Mouse (Mus musculus) erythroid progenitor cell, adult 5-6 weeks (primary cell): ENCODE results near the gene Olfr1014. TPM values are rescaled to one million over a fixed set of nuclear protein-coding genes. Genes with fewer than 3 reads are reported as not detected.

ENCODE experiments used
- ATAC-seq: replicated peaks from 2 replicates; pipeline ENCODE4 v1.8.0; 2016; ENCODE audit warnings: moderate number of reproducible peaks, mild to moderate bottlenecking, moderate TSS enrichment, inconsistent platforms; ENCODE audit not compliant: poor library complexity, low FRiP score, severe bottlenecking
- total RNA-seq, 2 experiments: library from RNA; stranded (forward) in 1 of 2; stranded (reverse) in 1 of 2; fragments of 150-400 nt in 1 of 2; fragments of 186-747, 209-891 nt in 1 of 2; gene quantifications; 2 replicates each; pipeline versions ENCODE4 v1.2.3 to v1.2.4; 2015 to 2017; ENCODE audit warnings: low replicate concordance in 2 of 2

The Olfr1014 gene
- total RNA-seq (2015; ENCODE audit: low replicate concordance) (not detected in 2 replicates), total RNA-seq (2017; ENCODE audit: low replicate concordance) (not detected in 2 replicates)

DNA sequence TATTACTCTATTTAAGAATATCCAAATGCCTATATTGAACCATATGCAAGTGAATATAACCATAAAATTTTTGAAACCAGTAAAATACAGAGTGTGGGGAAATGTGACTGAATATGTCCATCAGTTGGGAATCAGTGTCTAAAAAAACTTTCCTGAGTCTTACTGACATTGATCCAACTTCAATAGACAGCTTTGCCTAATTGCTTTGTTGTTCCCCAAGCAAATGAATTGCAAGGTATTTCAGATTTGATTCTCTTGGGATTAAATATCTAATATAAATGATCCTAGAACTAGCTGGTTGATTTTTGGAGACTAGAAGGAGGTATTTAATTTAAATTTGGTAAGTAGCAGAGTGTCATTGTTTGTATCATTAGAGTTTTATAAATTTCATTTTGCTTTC is at the start of gene Olfr1014:
TSS of gene Olfr1014 (plus strand) at position 301 of the 400 bp plus-strand sequence.
- no peak for ATAC-seq

DNA sequence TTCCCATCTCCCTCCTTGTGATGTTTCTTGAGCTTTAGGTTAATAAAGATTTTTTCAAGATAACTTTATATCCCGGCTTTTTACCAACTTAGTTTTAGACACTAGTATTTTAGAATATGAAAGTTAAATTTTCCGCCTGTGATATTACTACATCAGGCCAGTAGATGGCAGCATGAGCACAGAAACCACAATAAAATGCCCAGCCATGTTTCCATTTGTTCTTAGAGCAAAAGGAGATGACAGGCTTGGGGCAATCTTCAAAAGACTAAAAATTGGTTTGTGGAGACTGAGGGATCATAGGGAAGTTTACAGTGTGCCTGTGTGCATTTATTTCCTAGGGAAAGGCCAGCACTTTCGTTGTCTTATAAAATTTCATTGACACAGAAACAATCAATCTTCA is 46.7 kb upstream of the Olfr1014 start:
- ATAC-seq: no peak

DNA sequence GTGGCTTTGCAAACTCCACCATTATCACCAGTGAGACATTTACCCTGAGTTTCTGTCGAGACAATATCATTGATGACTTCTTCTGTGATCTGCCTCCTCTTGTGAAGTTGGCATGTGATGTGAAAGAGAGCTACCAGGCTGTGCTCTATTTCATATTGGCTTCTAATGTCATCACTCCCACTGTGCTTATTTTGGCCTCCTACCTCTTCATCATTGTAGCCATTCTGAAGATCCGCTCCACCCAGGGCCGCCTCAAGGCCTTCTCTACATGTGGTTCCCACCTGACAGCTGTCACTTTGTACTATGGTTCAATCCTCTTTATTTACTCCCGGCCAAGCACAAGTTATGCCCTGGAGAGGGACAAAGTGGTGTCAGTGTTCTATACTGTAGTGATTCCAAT is 18.7 kb upstream of the Olfr1014 start:
- no peak for ATAC-seq

DNA sequence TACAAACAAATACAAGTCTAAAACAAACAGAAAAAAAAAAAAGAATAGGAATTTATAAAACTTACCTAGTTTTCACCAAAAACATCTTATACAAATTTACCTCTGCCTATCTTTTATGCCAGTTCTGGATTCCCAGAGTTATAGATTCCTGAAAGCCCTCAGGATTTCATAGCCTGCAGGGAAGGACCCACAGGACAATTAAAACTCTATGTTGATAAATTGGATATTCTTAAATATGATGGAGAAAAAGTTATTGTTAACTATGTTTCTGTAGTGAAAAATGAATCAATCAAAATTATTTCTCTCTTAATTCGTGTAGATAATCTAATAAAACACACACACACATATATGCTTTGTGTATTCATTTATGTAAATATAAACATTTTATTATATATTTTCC is 9.8 kb upstream of the Olfr1014 start, which contains the start of gene Olfr1012:
TSS of gene Olfr1012 (minus strand) at position 101 of the 400 bp plus-strand sequence.
- no peak for ATAC-seq

DNA sequence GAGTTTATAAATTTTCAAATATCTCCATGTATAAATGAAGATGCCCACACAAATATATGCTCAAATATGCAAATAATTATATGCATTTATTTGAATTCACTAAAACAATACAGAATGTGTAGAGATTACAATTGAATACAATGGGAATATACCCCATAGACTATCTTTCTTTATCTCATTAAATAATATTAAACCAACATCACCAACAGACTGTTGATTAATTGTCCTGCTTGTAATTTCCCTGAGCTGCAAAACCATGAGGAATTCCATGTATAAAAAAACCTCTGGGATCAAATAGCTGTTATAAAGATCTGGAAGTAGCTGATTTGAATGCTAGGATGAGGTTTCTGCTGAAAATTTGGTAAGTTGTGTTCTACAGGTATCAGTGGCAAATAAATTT is 5.7 kb upstream of the Olfr1014 start, which contains the start of gene Olfr1013:
TSS of gene Olfr1013 (plus strand) at position 301 of the 400 bp plus-strand sequence.
- no peak for ATAC-seq

DNA sequence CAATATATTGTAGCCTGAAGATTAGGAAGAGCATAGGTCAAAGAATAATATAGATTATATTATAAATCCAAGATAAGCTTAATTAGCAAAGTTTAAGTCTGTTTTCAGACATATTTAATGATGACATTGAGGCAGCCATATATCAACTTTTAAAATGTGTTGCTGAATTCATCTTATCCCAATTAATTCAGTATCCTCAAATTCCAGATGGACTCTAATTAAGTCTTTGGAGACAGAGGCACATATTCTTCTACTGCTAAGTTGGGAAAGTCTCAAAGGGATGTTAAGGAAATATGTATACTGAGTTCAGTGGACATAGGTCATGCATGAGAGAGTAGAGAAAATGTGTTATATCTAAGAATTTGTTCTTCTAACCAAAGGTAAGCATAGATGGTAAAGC is 9.2 kb downstream of the Olfr1014 start, which contains the start of gene Olfr1015:
TSS of gene Olfr1015 (plus strand) at position 301 of the 400 bp plus-strand sequence.
- no peak for ATAC-seq

DNA sequence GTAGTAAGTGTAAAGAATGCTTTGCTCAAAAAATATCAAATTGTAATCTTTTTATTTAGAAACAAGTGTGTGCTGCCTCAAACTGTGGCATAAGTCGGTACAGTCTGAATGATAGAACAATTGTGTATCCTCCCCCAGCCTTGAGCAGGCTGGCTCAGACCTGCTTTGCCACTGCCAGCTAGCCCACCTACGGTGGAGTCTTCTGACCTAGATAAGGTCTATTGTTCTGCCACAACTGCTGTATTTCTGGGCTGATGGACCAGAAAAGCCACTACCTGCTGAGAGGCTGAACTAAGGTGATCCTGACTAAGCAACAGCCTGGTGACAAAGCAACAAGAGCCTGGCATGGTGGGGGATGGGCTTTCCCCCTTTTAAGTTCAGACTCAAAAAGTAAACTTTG is 19.8 kb downstream of the Olfr1014 start:
- no peak for ATAC-seq

DNA sequence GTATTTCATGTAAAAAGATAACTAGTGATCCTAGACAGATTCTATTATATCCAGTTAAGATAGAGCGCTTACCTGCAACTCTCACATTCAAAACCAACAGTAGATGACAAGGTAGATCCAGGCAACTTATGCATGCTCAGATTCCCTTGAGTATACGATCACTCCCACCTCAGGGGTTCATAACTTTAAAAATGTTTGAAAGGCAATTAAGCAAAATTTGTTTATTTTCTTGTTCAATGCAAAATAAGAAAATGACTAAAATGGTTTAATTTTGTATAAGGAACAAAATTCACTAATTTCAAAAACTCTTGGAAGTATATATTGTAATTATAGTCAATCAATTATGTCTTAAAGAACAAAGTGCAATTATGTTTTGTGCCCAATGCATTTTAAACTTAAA is 29.9 kb downstream of the Olfr1014 start, which contains the start of gene Olfr1016:
TSS of gene Olfr1016 (minus strand) at position 101 of the 400 bp plus-strand sequence.
- no peak for ATAC-seq

DNA sequence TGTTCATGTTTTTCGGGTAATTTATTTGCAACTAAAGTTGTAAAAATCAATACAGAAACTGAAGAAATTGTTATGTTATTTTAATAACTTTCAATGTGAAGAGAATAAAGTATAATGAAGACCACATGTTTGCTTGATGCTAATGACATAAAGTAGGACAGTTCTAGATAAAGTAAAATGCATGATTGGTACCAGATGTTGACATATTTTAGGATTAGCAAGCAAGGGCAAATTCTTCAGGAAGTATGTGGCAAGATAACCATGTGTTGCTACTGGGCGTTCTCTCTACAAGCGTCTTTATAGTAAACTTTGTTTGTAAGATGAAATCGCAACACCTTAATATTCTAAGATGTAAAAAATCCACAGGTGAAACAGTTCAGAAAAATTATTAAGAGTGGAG is 32.0 kb downstream of the Olfr1014 start:
- no peak for ATAC-seq

DNA sequence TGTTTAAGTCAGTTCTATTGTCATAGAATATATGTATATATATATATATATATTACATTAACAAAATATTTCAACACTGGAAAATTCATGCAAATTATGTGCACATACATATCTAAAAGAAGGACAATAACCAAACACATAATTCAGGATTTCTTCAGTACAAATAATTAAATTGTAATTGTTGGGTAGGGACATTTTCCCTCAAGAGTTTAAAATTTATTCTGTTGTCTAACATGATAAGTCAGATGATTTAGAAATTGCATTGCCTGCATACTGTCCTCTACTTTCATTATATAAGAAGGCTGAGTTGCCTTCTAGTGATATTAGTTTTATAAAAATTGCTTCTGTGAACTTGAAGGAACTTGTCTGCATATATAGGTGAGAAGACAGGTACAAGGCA is 45.7 kb downstream of the Olfr1014 start, which contains the start of gene Olfr1018:
TSS of gene Olfr1018 (plus strand) at position 301 of the 400 bp plus-strand sequence.
- no peak for ATAC-seq

Other genes starting within 250 kb of the Olfr1014 start
- not detected in 2 replicates for gene Olfr996, start 193.5 kb upstream of the Olfr1014 start, total RNA-seq (2015; ENCODE audit: low replicate concordance)
- not detected in 2 replicates for gene Olfr996, start 193.5 kb upstream of the Olfr1014 start, total RNA-seq (2017; ENCODE audit: low replicate concordance)
- not detected in 2 replicates for gene Olfr998, start 183.8 kb upstream of the Olfr1014 start, total RNA-seq (2015; ENCODE audit: low replicate concordance)
- not detected in 2 replicates for gene Olfr998, start 183.8 kb upstream of the Olfr1014 start, total RNA-seq (2017; ENCODE audit: low replicate concordance)
- gene Olfr1000, start 160.8 kb upstream of the Olfr1014 start, total RNA-seq (2015; ENCODE audit: low replicate concordance): not detected in 2 replicates
- not detected in 2 replicates for gene Olfr1000, start 160.8 kb upstream of the Olfr1014 start, total RNA-seq (2017; ENCODE audit: low replicate concordance)
- gene Olfr1002, start 122.0 kb upstream of the Olfr1014 start, total RNA-seq (2015; ENCODE audit: low replicate concordance): not detected in 2 replicates
- gene Olfr1002, start 122.0 kb upstream of the Olfr1014 start, total RNA-seq (2017; ENCODE audit: low replicate concordance): not detected in 2 replicates
- gene Olfr154, start 108.3 kb upstream of the Olfr1014 start, total RNA-seq (2015; ENCODE audit: low replicate concordance): not detected in 2 replicates
- not detected in 2 replicates for gene Olfr154, start 108.3 kb upstream of the Olfr1014 start, total RNA-seq (2017; ENCODE audit: low replicate concordance)
- not detected in 2 replicates for gene Olfr1006, start 93.9 kb upstream of the Olfr1014 start, total RNA-seq (2015; ENCODE audit: low replicate concordance)
- gene Olfr1006, start 93.9 kb upstream of the Olfr1014 start, total RNA-seq (2017; ENCODE audit: low replicate concordance): not detected in 2 replicates
- not detected in 2 replicates for gene Olfr1008, start 83.3 kb upstream of the Olfr1014 start, total RNA-seq (2015; ENCODE audit: low replicate concordance)
- not detected in 2 replicates for gene Olfr1008, start 83.3 kb upstream of the Olfr1014 start, total RNA-seq (2017; ENCODE audit: low replicate concordance)
- not detected in 2 replicates for gene Olfr1009, start 57.3 kb upstream of the Olfr1014 start, total RNA-seq (2015; ENCODE audit: low replicate concordance)
- not detected in 2 replicates for gene Olfr1009, start 57.3 kb upstream of the Olfr1014 start, total RNA-seq (2017; ENCODE audit: low replicate concordance)
- gene Olfr1012, start 9.9 kb upstream of the Olfr1014 start, total RNA-seq (2015; ENCODE audit: low replicate concordance): not detected in 2 replicates
- gene Olfr1012, start 9.9 kb upstream of the Olfr1014 start, total RNA-seq (2017; ENCODE audit: low replicate concordance): not detected in 2 replicates
- not detected in 2 replicates for gene Olfr1013, start 5.6 kb upstream of the Olfr1014 start, total RNA-seq (2015; ENCODE audit: low replicate concordance)
- not detected in 2 replicates for gene Olfr1013, start 5.6 kb upstream of the Olfr1014 start, total RNA-seq (2017; ENCODE audit: low replicate concordance)
- gene Olfr1015, start 9.3 kb downstream of the Olfr1014 start, total RNA-seq (2015; ENCODE audit: low replicate concordance): not detected in 2 replicates
- gene Olfr1015, start 9.3 kb downstream of the Olfr1014 start, total RNA-seq (2017; ENCODE audit: low replicate concordance): not detected in 2 replicates
- not detected in 2 replicates for gene Olfr1016, start 29.8 kb downstream of the Olfr1014 start, total RNA-seq (2015; ENCODE audit: low replicate concordance)
- not detected in 2 replicates for gene Olfr1016, start 29.8 kb downstream of the Olfr1014 start, total RNA-seq (2017; ENCODE audit: low replicate concordance)
- not detected in 2 replicates for gene Olfr1018, start 45.8 kb downstream of the Olfr1014 start, total RNA-seq (2015; ENCODE audit: low replicate concordance)
- gene Olfr1018, start 45.8 kb downstream of the Olfr1014 start, total RNA-seq (2017; ENCODE audit: low replicate concordance): 0.39 TPM in 1 of 2 replicates, not detected in the other
- gene Olfr1019, start 72.8 kb downstream of the Olfr1014 start, total RNA-seq (2015; ENCODE audit: low replicate concordance): not detected in 2 replicates
- gene Olfr1019, start 72.8 kb downstream of the Olfr1014 start, total RNA-seq (2017; ENCODE audit: low replicate concordance): not detected in 2 replicates
- gene Olfr1020, start 74.3 kb downstream of the Olfr1014 start, total RNA-seq (2015; ENCODE audit: low replicate concordance): not detected in 2 replicates
- not detected in 2 replicates for gene Olfr1020, start 74.3 kb downstream of the Olfr1014 start, total RNA-seq (2017; ENCODE audit: low replicate concordance)
- gene Olfr1022, start 95.9 kb downstream of the Olfr1014 start, total RNA-seq (2015; ENCODE audit: low replicate concordance): not detected in 2 replicates
- not detected in 2 replicates for gene Olfr1022, start 95.9 kb downstream of the Olfr1014 start, total RNA-seq (2017; ENCODE audit: low replicate concordance)
- gene Olfr1023, start 112.9 kb downstream of the Olfr1014 start, total RNA-seq (2015; ENCODE audit: low replicate concordance): not detected in 2 replicates
- not detected in 2 replicates for gene Olfr1023, start 112.9 kb downstream of the Olfr1014 start, total RNA-seq (2017; ENCODE audit: low replicate concordance)
- not detected in 2 replicates for gene Olfr1024, start 132.3 kb downstream of the Olfr1014 start, total RNA-seq (2015; ENCODE audit: low replicate concordance)
- gene Olfr1024, start 132.3 kb downstream of the Olfr1014 start, total RNA-seq (2017; ENCODE audit: low replicate concordance): not detected in 2 replicates
- not detected in 2 replicates for gene Olfr1025-ps1, start 142.5 kb downstream of the Olfr1014 start, total RNA-seq (2015; ENCODE audit: low replicate concordance)
- not detected in 2 replicates for gene Olfr1025-ps1, start 142.5 kb downstream of the Olfr1014 start, total RNA-seq (2017; ENCODE audit: low replicate concordance)
- gene Olfr1026, start 148.8 kb downstream of the Olfr1014 start, total RNA-seq (2015; ENCODE audit: low replicate concordance): not detected in 2 replicates
- gene Olfr1026, start 148.8 kb downstream of the Olfr1014 start, total RNA-seq (2017; ENCODE audit: low replicate concordance): not detected in 2 replicates
- not detected in 2 replicates for gene Olfr1028, start 177.7 kb downstream of the Olfr1014 start, total RNA-seq (2015; ENCODE audit: low replicate concordance)
- not detected in 2 replicates for gene Olfr1028, start 177.7 kb downstream of the Olfr1014 start, total RNA-seq (2017; ENCODE audit: low replicate concordance)
- gene Olfr1029, start 201.2 kb downstream of the Olfr1014 start, total RNA-seq (2015; ENCODE audit: low replicate concordance): not detected in 2 replicates
- not detected in 2 replicates for gene Olfr1029, start 201.2 kb downstream of the Olfr1014 start, total RNA-seq (2017; ENCODE audit: low replicate concordance)
- gene Olfr1030, start 206.6 kb downstream of the Olfr1014 start, total RNA-seq (2015; ENCODE audit: low replicate concordance): not detected in 2 replicates
- gene Olfr1030, start 206.6 kb downstream of the Olfr1014 start, total RNA-seq (2017; ENCODE audit: low replicate concordance): not detected in 2 replicates
- not detected in 2 replicates for gene Olfr1031, start 217.6 kb downstream of the Olfr1014 start, total RNA-seq (2015; ENCODE audit: low replicate concordance)
- not detected in 2 replicates for gene Olfr1031, start 217.6 kb downstream of the Olfr1014 start, total RNA-seq (2017; ENCODE audit: low replicate concordance)
- gene Olfr1032, start 232.8 kb downstream of the Olfr1014 start, total RNA-seq (2015; ENCODE audit: low replicate concordance): not detected in 2 replicates
- not detected in 2 replicates for gene Olfr1032, start 232.8 kb downstream of the Olfr1014 start, total RNA-seq (2017; ENCODE audit: low replicate concordance)
- not detected in 2 replicates for gene Olfr1033, start 247.9 kb downstream of the Olfr1014 start, total RNA-seq (2015; ENCODE audit: low replicate concordance)
- not detected in 2 replicates for gene Olfr1033, start 247.9 kb downstream of the Olfr1014 start, total RNA-seq (2017; ENCODE audit: low replicate concordance)